Mouse (Mus musculus): Measurements from ENCODE around the gene Nos1ap. TPM values are rescaled to one million over a fixed set of nuclear protein-coding genes. Genes with fewer than 3 reads are reported as not detected.

Nos1ap gene
- total RNA-seq, 4 experiments from 2014 or later = 191 to 254 (median 220) TPM

DNA sequence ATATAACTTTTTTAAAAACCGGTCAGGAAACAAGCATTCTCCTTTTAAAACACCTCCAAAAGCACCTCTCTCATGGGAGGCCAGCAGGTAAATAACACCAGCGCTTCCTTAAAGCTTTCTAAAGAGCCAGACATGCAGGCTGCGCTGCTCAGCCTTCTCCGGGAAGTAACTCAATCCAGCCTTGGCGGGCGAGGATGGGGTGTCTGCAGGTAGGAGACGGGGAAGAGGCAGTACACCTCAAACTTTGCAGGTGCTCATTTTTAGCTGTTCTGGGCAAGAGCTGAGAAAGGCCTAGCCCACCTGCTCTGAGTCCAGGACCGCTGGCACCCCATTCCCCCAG lies 812 bp downstream of the Nos1ap start:
- no peak for DNase-seq (ENCODE audit: low spot score in 2 of 2)

DNA sequence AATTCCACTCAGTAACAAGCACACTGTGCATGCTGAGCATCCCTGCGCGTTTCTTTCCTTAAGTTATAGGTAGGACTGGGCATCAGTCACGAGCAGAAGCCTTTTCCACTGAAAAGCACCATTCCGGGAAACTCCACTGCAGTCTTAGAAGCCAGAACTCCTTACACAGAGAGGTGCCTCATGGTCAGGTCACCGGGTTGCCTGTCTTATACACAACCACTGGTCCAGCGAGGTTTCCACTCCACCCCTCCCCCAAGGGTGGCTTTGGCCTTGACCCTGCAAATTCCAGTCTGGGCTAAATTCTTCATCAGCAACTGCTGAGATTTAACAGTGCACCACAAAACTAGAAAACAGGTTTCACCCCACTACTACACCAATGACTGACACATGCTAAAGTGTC lies 1.3 kb downstream of the Nos1ap start:
- no peak for DNase-seq (ENCODE audit: low spot score in 2 of 2)

DNA sequence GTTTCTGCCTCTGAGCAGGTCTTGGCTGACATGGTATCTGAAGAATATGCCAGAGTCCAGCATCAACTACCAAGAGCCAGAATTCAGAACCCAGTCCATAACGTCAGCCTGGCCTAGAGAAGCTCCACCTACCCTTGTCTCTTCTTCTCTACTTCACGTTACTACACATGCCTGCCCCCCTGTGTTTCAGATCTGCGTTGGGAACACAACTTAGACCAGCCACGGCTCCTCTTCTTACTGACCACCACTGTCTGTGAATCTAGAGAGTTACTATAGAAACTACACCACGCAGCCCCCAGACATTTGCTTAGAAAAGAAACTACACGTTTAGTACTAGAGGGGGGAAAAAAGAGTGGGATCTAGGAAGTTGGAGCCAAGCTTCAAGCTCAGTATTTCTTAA lies 2.9 kb downstream of the Nos1ap start:
- DNase-seq (ENCODE audit: low spot score in 2 of 2) = no peak

DNA sequence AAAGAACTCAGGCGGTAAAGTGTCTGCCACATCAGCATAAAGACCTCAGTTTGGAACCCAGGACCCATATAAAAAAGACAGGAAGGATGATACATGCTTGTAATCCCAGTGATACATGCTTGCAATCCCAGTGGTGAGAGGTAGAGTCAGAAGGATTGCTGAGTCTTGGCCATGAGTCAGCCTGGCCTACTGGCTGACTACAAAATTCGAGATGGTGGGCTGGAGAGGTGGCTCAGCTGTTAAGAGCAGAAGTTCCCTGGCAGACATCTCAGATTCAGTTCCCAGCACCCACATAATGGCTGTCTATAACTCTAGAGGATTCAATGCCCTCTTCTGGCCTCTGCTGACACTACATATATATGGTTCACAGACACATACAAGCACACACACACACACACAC lies 5.7 kb downstream of the Nos1ap start:
- DNase-seq (ENCODE audit: low spot score in 2 of 2) = no peak

DNA sequence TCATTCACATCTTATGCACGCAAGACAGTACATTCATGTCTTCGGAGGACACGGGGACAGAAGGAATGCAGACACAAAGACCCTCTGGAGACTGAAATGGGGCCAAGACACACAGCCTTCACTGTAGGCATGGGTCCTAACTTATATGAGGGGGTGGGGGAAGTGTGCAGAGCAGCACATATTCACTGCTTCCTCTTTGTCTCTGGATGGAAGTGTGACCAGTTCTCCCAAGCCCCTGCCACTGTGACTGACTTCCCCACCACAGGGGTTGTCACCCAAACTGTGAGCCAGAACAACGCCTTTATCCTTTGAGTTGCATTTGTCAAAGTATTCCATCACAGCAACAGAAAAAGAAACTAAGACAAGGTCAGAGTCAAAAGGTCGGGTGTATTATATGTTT lies 7.3 kb downstream of the Nos1ap start:
- DNase-seq (ENCODE audit: low spot score in 2 of 2) = no peak

DNA sequence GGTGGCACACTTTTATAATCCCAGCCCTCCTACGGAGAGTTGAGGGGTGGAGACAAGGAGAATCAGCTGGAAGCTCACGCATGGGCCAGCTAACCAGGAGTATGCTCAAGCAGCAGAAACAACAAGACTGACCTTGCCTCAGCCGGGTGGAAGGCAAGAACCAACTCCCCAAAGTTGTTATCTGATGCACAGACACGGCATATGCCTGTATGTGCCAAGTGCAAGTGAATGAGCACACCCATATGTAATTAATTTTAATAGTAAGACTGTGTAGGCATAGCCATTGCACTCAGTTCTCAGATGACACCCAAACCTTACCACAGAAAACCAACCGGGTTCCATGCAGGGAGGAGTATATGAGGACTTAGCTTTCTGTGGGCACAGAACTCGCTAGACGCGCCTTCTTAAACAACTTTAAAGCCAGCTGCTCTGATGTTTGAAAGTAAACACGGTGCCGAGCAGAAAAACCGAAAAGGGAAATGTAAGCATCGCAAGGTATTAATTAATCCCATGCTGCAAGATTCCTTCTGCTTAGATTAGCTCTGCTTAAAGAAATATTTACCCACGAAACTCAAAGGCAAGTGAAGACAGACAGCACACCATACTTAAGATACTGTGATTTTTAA lies 9.1 kb downstream of the Nos1ap start:
- DNase-seq (ENCODE audit: low spot score in 2 of 2) = no peak

DNA sequence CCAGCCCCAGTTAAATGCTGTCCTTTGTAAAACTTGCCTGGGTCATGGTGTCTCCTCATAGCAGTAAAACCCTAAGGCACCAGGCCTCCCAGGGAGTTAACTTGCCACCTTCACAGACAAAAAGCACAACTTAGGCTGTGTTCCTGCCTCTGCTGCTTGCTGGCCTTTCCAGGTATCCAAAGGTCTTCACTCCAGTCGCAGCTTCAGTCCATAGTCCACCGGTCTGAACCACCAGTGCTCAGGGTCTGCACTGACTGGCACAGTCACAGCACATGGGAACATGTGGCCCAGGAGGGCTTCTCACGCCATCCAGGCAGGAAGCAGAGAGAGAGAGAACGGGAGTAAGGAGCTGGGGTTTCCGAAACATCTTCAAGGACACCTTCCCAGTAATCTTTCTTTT lies 10.2 kb downstream of the Nos1ap start:
- DNase-seq (ENCODE audit: low spot score in 2 of 2) = no peak

DNA sequence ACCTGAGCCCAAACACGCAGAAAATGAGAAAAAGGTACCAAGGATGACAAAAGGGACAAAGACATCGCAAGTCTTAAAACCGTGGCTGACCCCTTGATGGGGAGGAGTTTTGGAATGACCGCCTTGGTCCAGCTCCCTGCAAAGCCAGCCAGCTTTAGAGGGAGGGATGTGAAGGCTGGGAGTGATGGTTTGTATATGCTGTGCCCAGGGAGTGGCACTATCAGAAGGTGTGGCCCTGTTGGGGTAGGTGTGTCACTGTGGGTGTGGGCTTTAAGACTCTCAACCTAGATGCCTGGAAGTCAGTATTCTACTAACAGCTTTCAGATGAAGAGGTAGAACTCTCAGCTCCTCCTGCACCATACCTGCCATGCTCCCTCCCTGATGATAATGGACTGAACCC lies 10.6 kb downstream of the Nos1ap start:
- no peak for DNase-seq (ENCODE audit: low spot score in 2 of 2)

DNA sequence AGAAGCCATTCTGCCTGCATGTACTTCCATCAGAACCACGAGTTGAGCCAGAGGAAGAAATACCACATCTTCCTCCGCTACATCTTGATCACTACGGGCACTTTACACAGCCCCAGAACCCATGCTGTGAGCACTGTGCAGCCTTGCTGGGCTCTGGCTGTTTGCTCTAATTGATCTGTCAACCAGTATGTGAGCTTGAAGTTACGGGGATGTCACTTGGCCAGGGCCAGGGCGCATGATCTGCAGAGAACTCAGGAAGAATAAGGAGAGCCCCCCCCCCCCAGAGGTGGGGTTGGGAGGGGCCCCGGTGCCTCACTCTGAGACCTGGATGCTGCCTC lies 13.0 kb downstream of the Nos1ap start:
- no peak for DNase-seq (ENCODE audit: low spot score in 2 of 2)

DNA sequence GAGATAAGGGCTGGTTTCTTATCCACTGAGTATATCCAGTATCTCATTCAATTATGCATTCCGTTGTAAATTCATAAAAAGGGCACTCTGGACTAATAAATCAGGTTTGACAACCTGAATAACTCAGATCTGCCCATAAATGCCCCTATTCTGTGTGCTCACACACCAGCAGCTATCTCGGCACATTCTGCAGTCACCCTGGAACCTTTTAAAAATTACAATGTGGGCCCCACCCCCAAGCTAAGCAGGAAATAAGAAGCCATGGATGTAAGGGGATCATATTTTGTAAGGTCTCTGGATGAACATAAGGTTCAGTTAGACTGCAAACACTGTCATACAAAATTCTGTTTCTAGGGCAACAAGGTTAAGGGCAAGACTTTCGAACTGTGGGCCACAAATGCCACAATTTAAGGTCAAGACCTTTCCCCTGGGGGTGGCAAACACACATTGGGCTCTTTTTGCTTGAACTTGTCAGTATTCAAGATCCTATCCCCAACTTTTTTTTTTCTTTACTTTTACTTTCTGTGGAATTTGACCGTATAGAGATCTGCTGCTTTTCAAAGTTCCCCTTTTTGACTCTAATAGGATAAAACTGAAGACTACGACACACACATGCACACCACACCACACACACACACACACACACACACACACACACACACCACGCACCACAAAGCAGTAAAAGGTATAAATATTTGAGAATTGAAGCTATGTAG lies 13.5 kb downstream of the Nos1ap start:
- DNase-seq (ENCODE audit: low spot score in 2 of 2) = no peak

DNA sequence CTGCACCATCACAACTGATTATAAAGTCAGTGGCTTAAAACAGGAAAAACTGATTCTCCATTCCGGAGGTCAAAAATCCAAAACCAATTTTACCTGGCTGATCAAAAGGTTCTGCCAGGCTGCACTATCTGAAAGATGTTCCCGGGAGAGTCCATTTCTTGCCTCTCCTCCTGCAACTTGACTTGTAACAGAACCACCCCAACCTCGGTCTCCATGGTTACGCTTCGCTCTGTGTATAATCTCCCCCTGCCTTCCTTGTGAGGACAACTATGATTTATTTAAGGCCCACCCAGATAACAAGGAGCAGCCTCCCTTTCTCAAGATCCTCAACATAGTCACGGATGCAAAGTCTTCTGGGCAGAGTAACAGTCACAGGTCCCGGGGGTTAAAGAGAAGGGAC lies 16.5 kb downstream of the Nos1ap start:
- DNase-seq (ENCODE audit: low spot score in 2 of 2) = no peak

DNA sequence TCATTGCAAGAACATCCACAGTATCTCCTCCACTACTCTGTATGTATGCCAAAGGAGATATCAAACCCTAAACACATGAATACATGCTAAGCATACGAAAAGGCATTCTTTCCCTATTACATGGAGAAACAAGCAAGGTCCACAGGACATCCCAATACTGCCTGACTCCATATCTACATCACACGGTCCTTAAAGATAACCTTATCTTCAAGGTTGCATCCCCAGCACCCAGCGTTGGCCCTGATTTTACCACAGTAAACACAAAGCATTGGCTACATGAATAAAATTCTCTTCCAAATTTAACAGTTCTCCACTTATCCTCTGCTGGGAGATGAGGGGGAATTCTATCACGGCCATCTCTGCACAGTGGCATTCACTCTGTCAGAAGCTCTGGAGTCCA lies 22.7 kb downstream of the Nos1ap start:
- DNase-seq (ENCODE audit: low spot score in 2 of 2) = no peak

DNA sequence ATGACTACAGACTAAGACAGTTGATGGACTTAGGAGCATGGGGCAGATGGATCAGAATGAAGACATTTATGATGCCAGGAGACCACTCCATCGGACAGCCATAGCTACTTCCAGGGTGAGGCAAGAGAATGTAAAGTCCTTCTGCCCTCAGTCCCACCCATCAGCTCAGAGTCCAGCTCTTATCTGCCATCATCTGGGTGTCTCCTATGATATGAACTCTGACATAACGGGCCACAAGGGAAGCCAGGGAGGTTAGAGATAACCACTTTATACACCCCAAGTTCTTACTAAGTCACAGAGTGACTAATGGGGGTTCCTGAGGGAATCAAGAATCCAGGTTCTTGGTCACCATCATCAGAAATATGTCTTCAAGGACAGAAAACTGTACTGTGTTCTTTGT lies 23.1 kb downstream of the Nos1ap start:
- no peak for DNase-seq (ENCODE audit: low spot score in 2 of 2)

DNA sequence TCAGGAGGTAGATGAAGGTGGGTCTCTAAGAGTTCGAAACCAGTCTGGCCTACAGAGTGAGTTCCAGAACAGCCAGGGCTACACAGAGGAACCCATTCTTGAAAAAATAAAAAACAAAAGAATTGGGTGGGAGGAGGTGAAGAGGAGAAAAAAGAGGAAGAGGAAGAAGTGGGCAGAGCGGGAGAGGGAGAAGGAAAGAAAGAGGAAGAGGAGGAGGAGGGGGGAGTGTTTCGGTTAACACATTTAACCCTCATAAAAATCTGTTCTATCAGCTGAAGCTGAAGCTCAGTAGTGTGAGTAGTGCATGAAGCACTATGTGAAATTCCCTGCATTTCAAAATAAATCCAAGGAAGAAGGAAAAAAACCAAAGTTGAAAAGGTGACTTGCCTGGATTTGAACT lies 24.7 kb downstream of the Nos1ap start:
- DNase-seq (ENCODE audit: low spot score in 2 of 2) = no peak

DNA sequence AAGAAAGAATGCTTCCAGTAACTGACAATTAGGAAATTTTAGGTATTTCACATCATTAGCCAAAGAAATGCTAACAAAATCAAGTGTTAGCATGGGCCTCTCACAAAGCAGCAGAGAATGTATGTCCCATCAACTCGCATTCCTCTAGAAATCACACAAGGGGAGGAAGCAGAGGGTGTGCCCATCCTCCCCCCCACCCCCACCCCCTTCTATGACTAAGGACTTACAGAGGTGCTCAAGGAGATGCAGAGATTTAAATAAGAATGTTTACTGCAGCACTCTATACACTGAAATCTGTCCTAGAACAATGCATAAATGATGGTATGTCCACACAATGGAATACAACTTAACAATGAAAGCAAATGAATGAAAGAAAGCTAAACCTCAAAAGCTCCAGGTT lies 27.2 kb downstream of the Nos1ap start:
- no peak for DNase-seq (ENCODE audit: low spot score in 2 of 2)

DNA sequence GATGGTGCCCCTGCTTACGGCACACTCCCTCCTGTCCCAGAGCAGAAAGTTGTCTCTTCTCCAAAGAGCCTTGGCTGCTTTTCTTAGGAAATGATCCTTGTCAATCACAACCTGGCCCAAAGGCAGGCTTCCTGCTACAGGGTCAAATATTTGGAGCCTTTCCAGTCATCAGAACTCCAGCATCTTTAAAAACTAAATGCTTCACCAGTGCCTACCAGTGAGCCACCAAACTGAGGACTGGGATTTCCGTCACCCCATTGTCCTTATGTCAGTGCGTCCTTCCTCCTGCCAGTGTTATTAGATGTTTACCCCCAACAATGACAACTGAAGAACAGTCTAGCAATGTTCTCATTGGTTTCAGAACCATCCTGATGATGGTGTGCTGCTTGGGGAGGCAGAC lies 28.9 kb downstream of the Nos1ap start:
- no peak for DNase-seq (ENCODE audit: low spot score in 2 of 2)

DNA sequence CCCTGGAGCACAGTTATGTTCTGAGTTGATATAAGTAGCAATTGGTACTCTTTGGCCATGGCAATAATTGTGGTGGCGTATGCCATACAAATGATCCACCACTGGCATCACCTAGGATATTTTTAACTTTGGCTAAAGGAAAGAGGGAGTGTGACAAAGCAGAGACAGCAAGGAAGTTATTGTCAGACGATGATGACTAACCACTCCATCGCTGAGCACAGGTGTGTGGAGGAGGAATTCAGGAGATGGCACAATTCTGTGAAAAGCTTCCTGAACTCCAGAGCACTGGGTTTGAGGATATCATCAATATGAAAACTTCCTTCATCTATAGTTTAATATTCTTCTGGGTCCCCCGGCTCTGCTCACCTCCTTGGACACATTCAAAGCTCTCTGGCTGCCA lies 31.7 kb downstream of the Nos1ap start:
- DNase-seq (ENCODE audit: low spot score in 2 of 2) = no peak

DNA sequence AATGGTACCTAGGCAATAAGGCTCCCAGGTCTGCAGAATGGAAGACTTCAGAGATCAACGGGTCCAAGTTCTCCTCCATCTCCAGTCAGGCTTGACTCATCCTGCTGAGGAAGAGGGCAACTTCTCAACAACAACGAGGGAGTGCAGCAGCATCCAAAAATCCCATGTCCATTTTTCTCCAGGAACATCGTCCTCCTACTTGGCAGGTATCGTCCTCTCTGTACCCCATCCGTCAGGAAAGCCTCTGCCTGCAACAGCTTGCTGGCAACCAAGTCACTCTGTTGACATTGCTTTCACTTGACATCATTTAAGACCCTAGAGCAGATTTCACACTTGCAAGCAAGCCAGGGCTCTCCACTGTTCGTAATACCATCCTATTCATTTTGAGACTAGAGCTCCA lies 33.0 kb downstream of the Nos1ap start:
- no peak for DNase-seq (ENCODE audit: low spot score in 2 of 2)

DNA sequence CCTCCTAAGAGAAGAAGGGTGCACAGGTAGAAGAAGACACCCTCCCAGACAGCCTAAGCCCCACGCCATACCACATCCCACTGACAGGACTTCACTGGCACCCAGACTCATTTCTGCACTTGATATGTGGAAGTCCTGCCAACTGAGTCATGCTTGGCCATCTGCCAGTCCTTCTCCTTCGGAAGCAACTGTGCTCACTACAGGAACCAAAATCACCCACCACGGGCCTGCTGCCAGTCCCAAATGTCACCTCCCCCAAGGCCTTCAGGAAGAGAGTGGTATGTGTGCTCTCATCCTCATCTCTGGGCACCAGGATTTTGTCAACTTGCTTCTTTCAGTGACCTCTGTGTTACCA lies 34.7 kb downstream of the Nos1ap start:
- peak; percentile 90 to 96 for DNase-seq (ENCODE audit: low spot score in 2 of 2)

DNA sequence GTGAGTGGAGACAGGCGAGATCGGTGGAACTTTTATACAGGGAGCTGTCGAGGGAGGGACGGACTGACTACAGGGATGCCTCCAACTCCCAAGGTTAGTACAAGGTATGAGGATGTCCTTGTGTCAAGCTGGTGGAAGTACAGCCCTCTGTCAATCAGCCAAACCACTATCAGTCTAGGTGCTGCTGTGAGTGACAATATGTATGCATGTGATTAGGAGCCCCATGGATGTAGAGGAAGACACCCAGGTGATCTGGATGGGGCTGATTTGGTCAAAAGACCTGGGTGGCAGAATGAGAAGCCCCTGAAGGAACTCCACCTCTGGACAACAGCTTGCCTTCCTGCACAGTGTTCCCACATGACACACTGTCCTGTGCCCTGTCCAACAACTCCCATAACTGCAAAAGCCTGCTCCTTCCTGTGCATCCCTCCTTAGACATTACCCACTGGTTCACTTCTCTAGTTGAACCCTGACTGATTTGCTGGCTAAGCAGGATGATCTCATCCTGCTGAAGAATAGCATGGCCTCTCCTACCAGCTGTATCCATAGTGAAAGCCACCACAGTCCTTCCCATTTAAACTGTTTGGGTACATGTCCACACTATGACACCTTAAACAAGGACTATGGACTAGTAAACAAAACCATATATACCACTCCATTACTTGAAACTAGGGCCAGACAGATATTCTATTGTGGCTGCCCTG lies 35.3 kb downstream of the Nos1ap start:
- DNase-seq (ENCODE audit: low spot score in 2 of 2) = no peak

DNA sequence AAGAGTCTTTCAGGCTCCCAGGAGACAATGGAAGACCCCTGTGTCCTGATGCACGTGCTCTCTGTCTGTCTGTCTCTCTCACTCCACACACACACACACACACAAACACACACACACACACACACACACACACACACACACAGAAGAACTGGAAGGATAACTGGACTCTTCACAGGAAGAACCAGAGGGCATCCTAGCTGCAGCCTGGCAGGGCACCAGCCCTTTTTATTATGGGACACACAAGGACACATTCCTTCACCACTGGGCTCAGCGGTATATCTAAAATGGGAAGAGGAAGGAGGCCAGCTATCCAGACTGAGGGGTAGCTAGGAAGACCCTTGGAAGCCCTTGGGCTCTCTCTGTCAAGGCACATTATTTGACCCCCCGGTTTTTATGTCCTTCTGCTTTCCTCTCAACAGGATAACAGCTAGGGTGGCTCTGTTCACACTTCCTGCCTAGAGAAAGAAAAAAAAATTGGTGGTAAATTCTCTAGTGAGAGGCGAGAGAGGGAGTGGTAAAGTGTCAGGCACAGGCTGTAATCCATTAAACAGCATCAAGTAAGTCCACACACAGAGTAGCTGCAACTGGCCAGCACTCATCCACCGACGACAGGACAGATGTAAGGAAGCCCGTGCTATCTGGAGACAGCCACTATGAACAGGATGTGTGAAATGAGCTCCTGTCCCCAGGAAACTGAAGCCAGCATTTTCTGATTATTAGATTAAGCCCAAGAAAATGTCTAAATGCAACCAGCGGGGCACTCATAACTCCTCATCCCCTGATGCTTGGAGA lies 38.8 kb downstream of the Nos1ap start:
- no peak for DNase-seq (ENCODE audit: low spot score in 2 of 2)

DNA sequence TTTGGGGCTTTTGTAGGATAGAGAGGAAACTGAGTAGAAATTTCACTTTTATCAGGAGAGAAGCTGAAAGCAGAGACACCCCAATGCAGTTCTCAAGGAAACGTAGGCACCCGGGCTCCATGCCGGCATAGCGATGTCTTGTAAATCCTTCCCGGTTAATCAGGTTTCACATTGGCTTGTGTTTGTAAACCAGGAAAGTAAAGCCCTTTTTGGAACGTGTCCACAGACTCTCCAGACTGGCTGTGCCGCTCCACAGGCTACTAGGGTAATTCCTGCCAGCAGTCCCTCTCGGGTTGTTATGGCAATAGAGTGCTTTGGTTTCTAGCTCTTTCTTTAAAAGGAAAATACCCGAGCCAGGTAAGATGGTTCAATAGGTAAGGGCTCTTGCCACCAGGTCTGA lies 40.6 kb downstream of the Nos1ap start:
- DNase-seq (ENCODE audit: low spot score in 2 of 2) = peak; percentile 41 to 62

Data from layer of hippocampus, adult 8-10 months (tissue).